Mouse (Mus musculus): Measurements from ENCODE around the gene Gpt2.

GRCm38 (mm10) chr8:85515391-85515790 lies 23.0 kb downstream of the Gpt2 start:
- no peak for TF ChIP-seq CTCF (IDR thresholded peaks at IDR 0.05)
- no peak for TF ChIP-seq EP300 (IDR thresholded peaks at IDR 0.05)

Measured in lung, postnatal 0 days (tissue).